Mouse (Mus musculus): ENCODE measurements around the gene Gpc3.

Gene Gpc3

DNA sequence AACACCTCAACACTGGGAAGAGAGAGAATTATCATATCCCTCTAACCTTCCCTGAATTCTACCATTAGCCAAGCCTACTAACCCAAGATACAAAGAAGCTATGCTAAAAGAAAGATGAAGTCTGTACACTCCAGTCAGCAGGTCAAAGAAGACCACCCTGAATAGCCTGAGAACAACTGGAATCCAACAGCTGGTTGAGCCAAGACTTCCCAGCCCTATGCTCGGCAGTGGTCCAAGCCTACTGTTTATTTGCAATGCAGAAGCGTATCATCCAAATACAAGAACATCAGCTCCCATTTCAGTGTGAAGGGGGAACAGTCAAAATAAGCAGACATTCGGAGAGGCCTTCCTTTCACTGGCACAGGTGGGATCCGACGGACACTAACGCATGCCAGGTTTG is 56.3 kb downstream of the Gpc3 start:
- peak; percentile 20 for DNase-seq

DNA sequence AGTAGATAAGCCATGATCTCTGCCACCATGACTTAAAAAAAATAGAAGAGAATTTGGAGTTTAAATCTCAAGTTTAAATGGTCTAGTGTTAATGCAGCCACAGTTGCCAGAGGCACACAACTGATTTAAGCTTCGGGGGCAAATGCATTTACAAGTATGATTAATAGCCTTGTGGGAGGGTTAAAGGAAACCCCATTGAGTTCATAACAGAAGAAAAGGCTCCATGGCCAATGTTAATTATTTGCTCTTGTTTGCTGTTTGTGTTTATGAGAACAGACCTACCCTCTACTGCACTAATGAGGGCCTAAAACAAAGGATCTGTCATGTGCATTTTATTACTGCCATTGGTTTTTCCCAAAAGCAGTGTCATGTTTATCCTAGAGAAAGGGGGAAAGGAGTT is 62.5 kb downstream of the Gpc3 start:
- no peak for DNase-seq

DNA sequence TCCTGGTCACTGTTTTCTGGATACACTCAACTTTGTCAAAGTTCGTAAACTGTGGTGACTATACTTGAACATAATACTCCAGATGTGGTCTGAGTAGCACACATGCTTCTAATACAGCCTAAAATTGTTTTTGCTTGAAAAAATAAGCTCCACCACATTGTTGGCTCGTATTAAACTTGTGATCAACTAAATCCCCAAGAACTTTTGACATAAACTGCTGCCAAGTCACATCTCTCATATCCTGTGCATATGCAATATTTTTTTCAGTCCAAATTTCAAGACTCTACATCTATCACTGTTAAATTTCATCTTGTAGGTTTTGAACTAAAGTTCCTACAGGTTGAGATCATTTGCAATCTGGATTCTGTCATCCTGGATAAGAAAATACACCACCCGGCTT is 69.1 kb downstream of the Gpc3 start:
- no peak for DNase-seq

DNA sequence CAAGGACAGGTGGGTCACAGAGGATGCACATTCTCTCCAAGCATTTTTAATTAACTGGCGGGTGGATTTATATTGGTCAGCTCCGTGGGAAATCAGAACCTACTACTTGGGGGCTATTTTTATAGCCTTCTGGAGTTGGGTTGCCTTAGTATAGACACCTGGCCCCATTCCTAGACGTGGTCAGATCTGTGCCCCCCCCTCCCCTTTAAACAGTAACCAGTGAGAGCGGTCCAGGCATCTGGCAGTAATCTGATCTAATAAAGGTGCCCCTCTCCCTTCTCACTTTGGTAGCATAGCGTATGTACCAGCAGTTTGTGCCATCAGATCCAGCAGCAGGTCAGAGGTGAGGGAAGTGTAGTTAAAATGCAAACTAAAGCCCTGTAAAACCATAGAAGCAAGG is 76.5 kb downstream of the Gpc3 start:
- DNase-seq: no peak

DNA sequence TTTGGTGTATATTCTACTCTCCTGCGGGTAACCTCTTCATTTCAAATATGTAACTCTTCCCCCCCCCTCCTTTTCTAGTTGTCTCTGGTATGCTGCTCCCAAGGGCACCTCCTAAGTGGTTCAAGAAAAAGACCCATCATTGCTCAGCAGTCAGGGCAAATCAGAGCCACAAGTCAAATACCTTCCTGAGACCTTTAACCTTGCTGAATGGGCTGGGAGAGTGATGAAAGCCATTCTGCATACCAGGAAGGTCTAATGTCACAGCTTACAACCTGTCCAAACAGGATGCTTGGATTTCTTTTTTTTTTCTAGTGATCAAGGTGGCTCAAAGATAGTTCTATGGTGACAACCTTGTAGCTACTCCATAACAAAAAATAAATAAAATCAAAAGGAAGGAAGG is 80.0 kb downstream of the Gpc3 start:
- peak; percentile 6 for DNase-seq

DNA sequence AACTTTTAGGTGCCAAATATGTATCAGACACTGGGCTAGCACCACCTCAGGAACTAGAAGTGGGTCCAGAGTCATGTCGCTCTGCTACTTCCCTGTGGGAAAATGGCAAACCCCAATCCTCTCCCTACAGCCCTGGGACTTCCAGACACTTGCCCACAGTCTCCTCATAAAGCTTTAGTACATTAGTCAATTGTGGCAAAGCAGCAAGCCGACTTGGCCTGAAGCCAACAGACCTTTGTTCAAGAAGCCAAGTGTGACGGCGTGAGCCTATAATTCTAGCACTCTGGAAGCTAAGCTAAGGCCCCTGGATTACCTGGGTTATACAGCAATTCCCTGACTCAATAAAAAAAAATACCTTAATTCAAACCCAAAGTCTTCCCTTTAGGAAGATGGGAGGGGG is 80.7 kb downstream of the Gpc3 start:
- DNase-seq: peak; percentile 82

DNA sequence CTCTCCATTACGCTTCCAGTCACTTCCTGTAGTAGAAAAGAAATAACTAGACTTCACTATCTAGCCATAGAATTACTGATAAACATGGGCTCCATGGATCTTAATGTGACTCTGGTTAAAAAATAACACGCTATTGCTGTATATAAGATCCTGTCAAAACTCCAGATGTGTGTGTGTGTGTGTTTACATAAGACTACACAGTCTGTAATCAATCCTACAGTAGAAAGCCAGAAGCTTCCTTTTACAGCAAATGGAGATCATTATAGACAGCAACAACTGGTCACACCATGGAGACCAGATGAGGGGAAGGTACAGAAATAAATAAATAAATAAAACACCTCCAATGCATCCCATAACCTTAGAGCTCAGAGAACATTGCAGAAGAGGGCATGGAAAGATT is 81.6 kb downstream of the Gpc3 start:
- no peak for DNase-seq

DNA sequence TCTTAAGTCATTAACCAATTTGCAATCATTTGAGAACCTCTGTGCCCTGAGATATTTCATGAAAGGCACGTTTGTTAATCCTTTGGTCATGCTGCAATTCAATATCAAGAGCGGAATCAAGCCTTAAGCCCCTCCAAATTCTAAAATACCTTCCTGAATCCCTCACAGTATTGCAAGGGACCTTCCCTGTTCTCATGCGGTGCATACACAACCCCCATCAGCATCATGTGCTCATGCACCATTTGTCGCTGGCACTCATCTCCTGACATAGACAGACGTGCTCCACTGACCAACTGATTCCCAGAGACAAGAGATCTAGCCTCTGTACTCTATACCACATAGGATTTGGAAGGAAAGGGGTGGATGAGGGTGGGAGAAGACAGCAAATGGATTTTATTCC is 87.7 kb downstream of the Gpc3 start:
- DNase-seq: no peak

DNA sequence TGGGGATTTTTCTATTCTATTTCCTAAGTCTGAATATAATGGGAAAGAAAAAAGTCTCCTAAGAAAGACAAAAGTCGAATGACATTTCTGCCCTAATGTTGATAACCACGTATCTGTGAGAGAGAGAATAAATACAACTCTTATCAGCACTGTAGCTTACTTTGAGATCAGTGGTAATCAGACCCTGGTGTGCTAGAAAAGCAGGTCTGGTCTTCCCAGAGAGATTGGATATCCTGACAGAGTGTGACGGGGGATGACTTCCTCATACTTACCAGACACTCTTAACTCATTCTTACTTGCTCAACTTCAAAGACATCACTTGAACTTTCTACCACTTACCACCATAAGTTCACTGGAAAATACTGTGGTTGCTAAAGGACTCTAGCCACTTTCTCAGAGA is 88.6 kb downstream of the Gpc3 start:
- DNase-seq: no peak

DNA sequence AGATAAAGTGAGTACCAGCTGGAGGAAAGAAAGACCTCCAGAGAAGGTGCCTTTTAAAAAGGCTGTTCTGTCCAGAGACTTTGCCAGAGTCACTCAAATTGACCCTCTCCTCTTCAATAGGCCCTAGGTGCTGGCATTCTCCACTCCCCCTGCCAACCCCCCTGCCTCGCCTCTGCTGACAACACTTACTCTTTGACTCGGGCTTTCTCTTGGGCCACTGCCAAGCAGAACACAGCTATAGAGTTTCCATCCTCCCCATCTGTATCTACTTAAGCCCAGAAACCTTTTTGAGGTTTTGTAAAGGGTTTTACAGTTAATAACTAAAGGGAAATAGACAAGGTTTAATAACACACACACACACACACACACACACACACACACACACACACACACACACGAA is 99.2 kb downstream of the Gpc3 start:
- peak; percentile 19 for DNase-seq

DNA sequence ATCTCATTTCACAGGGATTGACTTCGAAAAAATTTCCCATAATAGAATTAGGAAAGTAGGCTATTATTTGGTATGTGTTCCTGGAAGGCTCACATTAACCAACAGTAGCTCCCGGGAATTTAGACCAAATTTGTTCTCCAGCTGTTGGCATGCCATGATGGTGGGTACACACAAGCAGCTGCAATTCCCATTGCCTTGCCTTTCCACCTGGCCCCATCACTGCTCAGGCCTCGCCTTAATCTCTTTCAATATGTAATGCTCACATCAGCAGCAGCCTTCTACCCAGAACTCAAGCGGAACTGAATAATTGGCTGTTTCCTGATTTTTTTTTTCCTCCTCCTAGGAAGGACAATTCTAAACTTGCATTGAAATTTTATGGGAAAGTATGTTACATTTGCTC is 102.6 kb downstream of the Gpc3 start:
- no peak for DNase-seq

DNA sequence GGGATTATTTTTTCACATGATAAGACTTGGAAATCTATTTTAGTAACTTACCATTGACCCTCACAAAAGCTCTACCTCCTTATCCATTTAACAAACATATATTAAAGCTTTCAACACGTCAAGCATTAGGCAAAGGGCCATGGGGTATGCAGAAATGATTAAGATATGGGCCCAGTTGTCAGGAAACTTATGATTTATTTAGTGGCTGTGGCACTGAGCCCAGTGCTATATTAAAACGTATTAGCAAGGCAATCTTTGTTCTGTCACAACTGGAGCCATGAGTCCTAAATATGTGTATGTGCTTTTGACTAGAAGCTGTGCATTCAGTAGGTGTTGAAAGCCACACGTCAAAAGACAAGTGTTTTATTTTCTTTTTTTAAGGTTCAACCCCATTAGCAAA is 109.9 kb downstream of the Gpc3 start:
- DNase-seq: peak; percentile 0

DNA sequence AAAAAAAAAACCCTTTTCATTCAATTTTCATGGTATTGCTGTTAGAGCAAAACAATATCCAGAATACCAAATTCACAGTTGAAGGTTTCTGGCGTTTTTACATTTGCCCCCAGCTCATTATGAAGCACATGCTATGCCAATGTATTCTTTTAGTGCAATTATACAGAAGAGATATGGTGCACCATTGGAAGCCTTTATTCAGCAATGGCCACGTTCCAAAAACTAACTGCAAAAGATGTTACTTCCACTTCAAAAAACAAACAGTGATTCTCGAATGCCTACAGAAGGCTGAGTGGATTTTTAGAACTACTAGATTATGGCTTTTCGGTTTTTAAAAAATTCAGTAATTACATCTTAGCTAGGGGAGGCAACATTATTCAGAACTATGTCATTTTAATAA is 124.3 kb downstream of the Gpc3 start:
- DNase-seq: no peak

DNA sequence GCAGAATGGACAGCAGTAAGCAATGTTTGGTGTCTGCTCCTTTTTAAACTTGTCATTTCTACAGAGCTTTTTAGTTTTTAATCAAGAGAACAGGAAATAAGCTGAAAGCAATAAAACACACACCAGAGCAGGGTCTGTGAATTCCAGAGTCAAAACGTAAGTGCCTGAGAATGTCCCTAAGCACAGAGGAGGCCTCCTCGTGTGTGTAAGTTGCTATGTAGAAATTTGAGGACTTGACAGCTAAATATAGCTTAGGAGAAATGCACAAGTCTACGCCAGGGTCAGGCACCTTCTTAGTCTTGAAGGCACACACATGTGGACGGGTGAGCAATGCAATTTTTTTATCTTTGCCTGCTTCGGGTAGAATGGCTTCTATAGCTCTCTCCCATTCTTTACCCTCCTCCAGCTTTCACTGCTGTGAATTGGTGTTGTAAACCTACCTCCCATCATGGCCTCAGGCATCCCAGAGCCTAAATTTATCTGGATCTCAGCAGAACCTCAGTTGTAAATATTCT is 158.6 kb downstream of the Gpc3 start:
- no peak for DNase-seq

DNA sequence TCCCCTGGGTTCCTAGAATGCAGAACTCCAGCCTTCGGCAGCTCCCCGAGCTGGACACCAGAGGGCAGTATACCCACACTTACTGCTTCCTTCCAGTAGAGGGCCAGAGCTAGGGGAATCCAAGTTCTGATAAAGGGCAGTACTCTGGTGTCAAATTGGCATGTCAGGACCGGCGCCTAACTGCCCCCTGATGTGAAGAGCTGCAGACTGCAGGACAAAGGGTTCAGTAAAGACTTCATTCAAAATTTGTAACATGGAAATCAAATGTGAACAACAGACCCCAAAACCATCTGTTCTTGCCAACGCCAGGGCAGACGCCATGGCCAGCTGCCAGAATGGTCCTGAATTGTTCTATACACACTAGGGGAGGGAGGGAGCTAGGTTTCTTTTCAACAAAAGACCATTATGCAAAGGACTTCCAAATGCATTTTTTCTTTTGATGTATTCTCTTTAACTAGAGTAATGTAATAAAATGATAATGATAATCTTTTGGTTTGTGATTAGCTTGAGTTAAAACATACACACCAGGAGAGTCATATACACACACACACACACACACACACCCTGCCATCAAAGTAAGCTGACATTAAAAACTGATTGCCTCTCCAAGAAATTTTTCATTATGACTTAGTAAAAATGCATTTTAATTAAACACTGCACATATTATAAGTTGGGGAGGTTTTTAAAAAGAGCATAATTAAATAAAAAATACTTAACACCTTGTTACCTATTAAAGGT is 160.1 kb downstream of the Gpc3 start:
- peak; percentile 71 for DNase-seq

DNA sequence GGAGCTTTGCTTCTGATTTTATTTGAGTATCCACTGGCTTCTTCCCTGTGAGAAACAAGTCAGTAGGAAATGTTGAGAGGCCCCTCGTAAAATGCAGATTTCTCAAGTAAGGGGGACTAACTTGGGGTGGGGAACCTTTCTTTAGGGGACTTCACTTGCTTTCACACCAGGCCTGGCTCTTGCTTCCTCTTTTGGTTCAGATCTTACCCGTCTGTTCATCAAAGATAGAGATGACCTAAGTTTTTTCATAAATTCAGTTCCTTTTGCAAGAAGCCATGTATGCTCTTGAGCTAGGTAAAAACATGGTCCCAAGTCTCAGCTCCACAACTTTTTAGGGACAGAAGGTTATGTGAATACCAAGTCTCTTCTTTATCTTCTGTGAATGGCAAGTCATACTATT is 164.6 kb downstream of the Gpc3 start:
- no peak for DNase-seq

DNA sequence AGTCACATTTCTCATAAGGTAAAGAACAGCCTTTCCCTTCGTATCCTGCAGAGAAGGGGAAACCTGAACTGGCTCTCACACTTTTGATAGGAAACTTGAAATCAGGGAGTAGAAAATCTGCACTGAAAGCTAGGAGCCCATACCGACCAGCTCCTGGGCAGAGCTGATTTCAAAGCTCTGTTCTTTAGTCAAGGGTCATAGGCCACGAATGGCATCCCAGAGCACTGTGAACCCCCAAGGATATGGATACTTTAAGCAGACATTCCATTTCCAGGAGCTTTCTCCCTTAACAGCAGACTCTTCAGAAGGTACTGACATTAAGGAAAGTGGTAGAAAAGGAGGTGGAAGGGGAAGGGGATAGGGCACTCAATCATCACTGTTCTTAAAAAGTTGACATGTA is 165.3 kb downstream of the Gpc3 start:
- DNase-seq: no peak

DNA sequence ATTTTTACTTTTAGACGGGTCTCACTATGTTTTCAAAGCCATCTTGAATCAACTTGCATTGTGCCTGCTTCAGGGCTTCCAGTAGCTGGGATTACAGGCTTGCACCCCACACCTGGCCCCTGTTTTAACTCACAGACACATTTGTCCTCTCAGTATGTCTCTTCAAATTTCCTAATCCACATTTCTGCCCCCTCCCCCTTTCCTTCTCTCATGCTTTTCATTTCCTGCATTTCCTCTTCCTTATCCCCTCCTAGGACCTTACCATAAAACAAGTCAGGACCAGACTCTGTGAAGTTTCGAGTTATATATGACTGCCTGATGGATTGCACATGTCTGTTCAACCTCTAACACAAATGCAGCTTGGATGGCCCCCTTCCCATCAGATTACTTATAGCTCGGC is 167.2 kb downstream of the Gpc3 start:
- no peak for DNase-seq

DNA sequence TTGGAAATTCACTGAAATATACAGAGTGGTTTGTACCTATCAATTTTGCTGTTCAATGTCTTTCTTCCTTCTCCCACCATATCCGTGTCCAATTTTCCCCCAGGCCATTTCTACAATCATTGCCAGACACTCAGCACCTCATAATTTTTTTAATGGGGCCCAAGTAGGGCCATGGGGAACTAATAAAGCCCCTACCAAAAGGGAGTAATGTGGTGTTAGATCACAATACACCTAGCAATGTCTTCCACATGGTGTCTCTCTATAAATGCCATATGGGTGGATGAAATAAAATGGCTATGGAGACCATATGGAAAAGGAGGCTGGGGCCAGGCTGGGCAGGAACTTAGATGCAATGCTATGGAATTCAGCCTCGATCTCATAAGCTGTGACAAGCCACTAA is 168.8 kb downstream of the Gpc3 start:
- no peak for DNase-seq

DNA sequence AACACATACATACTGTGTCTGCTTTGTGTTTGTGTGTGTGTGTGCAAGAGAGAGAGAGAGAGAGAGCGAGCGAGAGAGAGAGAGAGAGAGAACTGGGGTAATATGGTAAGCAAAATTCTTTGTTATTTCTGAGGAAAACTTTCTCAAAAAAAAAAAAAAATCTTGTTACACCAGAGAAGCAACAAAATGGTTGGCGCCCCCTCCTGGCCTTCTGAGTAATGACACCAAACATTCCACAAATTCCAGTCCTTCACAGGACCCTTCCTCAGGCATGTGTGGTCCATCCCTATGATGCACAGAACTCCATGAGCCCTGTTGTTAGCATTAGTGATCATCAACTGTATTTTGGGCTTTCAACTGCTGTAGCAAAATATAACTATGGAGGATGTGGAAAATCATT is 172.0 kb downstream of the Gpc3 start:
- DNase-seq: no peak

DNA sequence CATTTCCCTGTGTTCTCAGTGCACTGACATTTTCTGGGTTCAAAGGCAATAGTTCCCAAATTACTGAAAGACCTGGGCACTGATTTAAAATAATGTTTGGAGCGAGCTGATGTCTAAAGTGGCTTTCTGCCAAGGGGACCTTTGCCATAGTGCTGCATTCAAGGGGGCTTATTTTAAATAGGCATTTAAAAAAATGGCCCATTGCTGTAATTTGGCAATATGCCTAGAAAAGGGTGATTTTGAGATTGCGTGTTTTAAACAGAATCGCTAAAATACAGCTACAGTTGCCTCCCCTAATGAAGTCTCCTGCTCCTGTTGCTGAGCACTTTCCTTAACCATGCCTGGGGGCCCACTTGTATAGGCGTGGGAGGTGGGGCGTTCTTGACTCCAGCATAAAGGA is 174.3 kb downstream of the Gpc3 start:
- no peak for DNase-seq

DNA sequence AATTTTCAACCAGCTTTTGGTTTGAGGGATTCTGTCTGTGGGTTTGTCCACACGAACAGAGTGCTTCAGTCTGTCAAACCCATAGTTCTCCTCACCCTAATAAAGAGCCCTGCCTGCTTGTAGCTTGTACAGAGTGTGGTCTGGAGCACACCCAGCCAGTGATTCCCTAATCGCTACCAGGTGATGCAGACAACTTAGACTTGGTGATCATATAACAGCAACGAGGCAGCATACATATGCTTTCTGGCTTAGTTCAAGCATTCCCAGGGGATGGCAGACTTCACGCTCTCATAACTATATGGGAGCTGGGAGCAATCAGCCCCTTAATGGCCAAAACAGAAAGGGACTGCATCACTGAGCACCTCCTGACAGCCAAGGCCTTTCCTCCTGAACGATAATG is 188.1 kb downstream of the Gpc3 start:
- DNase-seq: no peak

DNA sequence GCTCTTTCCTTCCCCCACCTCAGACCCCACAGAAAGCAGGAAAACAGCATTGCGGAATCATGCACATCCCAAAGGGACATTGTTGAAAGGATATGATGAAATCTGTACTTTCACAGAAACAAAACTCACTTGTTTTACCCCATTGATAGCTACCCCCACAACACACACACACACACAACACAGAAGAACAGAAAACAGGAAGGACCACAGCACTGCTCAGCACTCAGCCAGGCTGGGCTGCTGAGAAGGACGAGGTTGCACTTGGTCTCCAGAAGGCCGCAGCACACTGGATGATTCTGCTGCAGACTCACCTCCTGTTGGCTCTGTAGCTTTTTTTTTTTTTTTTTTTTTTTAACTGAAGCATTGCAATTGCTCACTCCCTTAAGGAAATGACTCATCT is 193.9 kb downstream of the Gpc3 start:
- no peak for DNase-seq

DNA sequence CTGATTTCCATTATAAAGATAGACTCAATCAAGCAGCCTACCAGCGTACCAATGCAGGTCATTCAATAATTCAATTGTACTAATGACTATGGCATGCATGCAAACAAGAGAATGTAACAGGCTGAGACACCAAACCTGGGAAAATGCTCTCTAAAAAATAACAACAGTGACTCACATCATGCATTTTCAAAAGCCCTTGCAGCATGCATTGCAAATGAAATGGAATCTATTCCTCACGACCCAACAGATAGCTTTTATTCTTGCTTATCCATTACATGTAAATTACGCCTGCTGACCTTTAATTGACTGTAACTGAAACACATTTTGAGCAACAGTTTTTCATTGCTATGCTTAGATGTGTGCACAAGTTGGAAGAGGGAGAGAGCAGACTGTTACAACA is 200.8 kb downstream of the Gpc3 start:
- DNase-seq: no peak

DNA sequence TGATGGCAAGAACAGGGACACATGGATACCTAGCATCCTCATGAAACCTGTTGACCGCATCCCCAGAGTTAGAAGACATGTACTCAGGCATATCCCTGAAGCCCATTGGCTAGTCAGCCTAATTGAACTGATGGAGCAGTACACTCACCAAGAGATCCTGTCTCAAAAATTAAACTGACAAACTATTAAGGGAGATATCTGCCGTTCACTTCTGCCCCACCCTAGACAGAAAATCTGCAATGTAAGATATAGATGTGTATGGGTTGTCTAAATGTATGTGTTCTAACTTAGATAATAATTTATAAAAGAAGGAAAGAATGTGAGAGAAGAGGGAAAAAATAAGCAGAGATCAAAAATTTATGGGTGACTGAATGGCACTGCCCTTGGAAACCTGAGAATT is 212.6 kb downstream of the Gpc3 start:
- no peak for DNase-seq
